Mouse (Mus musculus): ENCODE measurements at regions not wholly inside any gene's neighbourhood (a gene's known extent, or its start where the extent isn't known, plus 50 kb on each side); places are given as distances from the start of the nearest gene placed in this dataset.

DNA sequence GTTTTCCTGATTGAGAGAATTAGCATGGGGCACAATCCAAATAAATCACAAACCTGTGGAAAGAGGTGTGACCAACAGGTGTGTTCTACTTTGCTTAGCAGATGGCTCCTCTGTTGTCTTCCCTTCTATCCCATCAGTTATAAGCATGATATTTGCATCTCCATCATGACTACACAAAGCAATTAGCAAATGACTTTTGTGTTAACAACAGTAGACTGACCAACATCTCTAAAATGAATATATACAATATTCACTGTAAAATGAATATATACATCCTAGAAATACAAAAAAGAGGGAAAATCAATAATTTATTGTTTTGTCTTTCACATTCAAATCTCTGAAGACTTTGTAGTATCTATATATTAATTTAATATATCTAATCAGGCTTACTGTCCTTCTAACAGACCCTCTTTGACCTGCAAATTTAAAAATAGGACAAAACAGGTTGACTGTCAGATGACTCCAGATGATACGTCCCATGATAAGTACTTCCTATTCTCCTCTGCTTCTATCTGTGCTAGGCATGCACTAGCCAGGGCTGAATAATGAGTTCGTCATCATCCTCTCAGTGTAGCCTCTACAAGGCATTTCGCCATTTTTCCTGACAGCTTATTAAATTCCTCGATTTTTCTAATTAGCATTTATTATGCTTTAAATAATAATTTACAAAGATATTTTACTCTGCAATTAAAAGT is 519.5 kb upstream of the Cited2 start:
- no peak for DNase-seq

DNA sequence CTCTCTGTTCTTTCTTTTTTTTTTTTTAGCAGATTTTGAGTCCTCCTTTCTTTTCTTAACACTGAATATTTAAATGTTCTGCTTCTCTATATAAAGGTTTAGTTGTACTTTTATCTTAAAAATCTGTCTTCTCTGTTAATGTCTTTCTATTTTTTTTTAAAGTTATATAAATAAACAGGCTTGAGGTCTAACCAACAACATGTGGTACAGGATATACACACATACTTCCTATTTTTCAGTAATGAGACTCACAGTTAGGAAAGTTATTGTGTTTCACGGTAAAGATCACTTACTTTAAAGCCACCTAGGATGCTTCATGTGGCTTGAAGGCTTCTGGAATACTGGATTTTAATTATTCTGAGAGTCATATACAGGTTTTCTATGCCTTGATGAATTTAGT is 518.9 kb upstream of the Cited2 start:
- no peak for DNase-seq

- no peak for DNase-seq
Measured at GRCm38 (mm10) chr10:17212551-17213309, 510.3 kb upstream of the Cited2 start.

- no peak for DNase-seq
Measured at GRCm38 (mm10) chr10:17213310-17214064, 509.5 kb upstream of the Cited2 start.

- DNase-seq, result no peak
Measured at GRCm38 (mm10) chr10:17214065-17214440, 509.0 kb upstream of the Cited2 start.

DNA sequence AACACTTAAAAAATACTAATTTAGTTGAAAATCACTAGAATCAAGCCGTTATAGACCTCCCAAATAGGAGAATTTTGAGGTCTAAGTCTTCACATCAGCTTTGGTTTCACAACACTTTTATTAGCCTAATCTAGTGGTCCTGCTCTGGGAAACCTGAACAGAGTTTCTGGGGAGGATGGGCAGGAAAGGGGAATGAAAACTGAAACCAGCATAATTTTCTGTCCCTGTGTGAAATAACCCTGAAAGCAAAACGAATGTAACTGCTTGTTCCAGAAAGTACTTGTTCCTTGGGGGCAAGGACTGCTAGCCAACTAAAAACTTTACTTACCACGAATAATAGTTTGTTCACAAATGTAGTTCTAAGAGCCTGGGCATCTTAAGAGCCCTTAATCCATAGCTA is 508.0 kb upstream of the Cited2 start:
- no peak for DNase-seq

DNA sequence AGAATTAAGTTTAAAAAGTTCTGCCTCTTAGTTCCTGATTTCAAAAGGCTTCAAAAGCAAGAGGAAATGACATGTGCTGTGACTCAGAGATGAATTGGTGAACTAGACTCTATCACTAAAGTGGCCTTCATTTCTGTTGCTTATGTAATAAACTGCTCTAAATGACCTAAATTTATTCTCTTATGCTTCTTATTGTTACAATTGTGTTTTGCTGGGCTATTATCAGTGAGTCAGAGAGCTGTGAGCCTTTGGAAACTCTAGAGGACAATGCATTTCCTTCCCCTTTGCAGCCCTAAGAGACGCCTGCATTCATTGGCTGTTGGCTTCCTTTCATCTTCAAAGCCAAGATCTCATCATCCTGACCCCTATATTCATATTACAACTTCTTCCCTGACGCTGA is 501.5 kb upstream of the Cited2 start:
- DNase-seq, result no peak

DNA sequence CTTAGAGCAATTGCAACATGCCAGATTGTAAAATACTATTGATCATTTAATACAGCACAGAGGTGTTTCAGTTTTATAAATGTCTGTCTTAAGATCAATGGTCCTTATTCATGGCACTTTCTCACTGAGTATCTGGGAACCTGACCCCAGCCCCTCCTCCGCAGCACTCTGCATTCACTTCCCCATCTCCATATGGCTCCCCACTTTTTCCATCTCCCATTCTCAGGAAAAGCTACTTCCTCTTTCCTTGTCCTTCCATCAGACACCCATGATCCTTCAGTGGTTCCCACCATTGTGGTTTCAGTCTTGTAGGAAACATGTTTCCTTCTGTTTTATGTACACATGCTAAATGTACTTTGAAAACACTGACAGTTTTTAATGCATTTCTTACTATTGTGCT is 497.3 kb upstream of the Cited2 start:
- DNase-seq, result no peak

- DNase-seq, result no peak
Measured at GRCm38 (mm10) chr10:17230040-17230818, 492.8 kb upstream of the Cited2 start.

GRCm38 (mm10) chr10:17235955-17236650 is 486.9 kb upstream of the Cited2 start:
- no peak for DNase-seq

DNA sequence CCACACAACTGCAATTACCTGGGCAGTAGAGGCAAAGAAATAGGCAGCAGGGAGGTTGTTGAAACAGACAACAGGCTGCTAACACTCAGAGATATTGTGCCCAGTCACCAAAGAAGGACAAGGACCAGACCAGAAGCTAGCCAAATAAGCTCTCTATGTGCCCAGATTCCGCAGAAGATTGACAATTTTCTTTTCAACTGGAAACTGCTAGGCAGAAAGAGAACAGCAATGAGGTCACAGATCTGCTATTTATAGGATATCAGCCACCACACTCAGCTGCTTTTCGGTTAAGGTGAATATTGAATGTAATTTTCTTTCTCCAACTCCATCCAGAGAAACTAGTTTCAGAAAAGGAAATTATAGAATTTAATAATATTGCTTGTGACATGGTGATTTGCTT is 486.3 kb upstream of the Cited2 start:
- no peak for DNase-seq

GRCm38 (mm10) chr10:17237463-17237862 is 485.6 kb upstream of the Cited2 start:
- DNase-seq, result no peak

- DNase-seq, result no peak
Measured at GRCm38 (mm10) chr10:17237918-17238850, 484.8 kb upstream of the Cited2 start.

DNA sequence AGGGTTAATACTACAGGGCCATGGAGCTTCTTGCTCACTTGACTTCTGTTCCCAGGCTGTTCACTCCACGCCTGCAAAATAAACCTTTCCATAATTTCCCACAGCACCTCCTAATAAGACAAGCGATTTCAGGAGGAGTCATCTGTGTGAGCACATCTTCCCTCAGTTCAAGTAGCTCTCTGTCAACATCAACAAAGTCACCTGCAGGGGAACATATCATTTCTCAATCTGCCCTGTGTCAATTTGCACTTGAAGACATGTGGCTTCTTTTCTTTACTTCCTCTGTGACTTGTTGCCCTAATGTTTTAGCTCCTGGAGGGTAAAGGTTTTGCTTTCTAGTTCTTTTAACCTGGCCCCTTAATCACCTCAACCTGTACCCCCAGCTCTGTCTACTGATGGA is 474.7 kb upstream of the Cited2 start:
- no peak for DNase-seq

- DNase-seq, result no peak
Measured at GRCm38 (mm10) chr10:17253040-17253439, 470.0 kb upstream of the Cited2 start.

- no peak for DNase-seq
Measured at GRCm38 (mm10) chr10:17260154-17260553, 462.9 kb upstream of the Cited2 start.

GRCm38 (mm10) chr10:17260615-17261014 is 462.4 kb upstream of the Cited2 start:
- no peak for DNase-seq

- DNase-seq, result no peak
Measured at GRCm38 (mm10) chr10:17261192-17261824, 461.7 kb upstream of the Cited2 start.

GRCm38 (mm10) chr10:17261825-17262205 is 461.2 kb upstream of the Cited2 start:
- no peak for DNase-seq

DNA sequence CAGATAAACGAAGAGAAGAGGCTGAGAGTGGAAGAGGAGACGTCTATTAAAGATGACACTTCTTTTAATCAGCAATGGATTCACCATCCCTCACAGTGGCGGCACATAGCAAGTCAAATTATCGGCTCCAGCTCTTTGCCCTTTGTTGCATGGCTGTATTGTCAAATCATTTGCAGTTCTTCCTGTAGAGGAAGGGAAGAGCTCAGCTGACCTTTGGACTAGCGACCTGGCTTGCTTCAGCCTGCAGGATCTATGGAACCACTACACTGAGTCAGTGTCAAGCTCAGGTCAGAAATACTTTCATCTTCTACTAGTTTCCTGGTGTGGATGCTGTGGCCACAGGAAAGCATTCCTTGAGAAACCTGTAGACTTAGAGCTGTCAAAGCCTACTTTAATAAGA is 450.4 kb upstream of the Cited2 start:
- no peak for DNase-seq

All from gastrocnemius, postnatal 10 days (tissue).